Mouse (Mus musculus) forebrain, embryonic 12.5 days (tissue): ENCODE measurements around the gene Snurf. TPM values are rescaled to one million over a fixed set of nuclear protein-coding genes. Genes with fewer than 3 reads are reported as not detected.
A peak's percentile ranks its signal among the peaks of the same experiment; 100 is the strongest.

Source experiments
- ATAC-seq: fragments of 200-750 bp; cut with Nextera tagmentation; 2 replicates; pipeline ENCODE4 v1.8.0; 2017; ENCODE audit warnings: moderate TSS enrichment; ENCODE audit not compliant: low FRiP score
- H3K27ac ChIP-seq: fragments of 300-500 bp; sonication (generic); 2 replicates; pipeline ENCODE4 v1.5.1; 2016; ENCODE audit warnings: mild to moderate bottlenecking
- H3K27me3 ChIP-seq: fragments of 300-500 bp; sonication (generic); 2 replicates; pipeline ENCODE4 v1.6.1; 2016; ENCODE audit warnings: mild to moderate bottlenecking
- H3K36me3 ChIP-seq: fragments of 300-500 bp; sonication (generic); replicated peaks from 2 replicates; pipeline ENCODE4 v1.6.1; 2016; ENCODE audit warnings: mild to moderate bottlenecking
- H3K4me1 ChIP-seq: fragments of 300-500 bp; sonication (generic); 2 replicates; pipeline ENCODE4 v1.6.1; 2016
- H3K4me2 ChIP-seq: fragments of 300-500 bp; sonication (generic); 2 replicates; pipeline ENCODE4 v1.6.1; 2016; ENCODE audit warnings: mild to moderate bottlenecking, moderate library complexity
- H3K4me3 ChIP-seq: fragments of 300-500 bp; sonication (generic); replicated peaks from 2 replicates; pipeline ENCODE4 v1.5.1; 2016; ENCODE audit warnings: mild to moderate bottlenecking
- H3K9ac ChIP-seq: fragments of 300-500 bp; sonication (generic); 2 replicates; pipeline ENCODE4 v1.6.1; 2016; ENCODE audit warnings: mild to moderate bottlenecking
- H3K9me3 ChIP-seq: fragments of 300-500 bp; sonication (generic); 2 replicates; pipeline ENCODE4 v1.6.1; 2016
- WGBS: fragments of 180-500 bp; shearing (Covaris S2); methylation state at CpG from one replicate; pipeline ENCODE4 v1.1.7; 2016; 5-methylcytosine and 5-hydroxymethylcytosine counted together
- polyA plus RNA-seq: library from polyadenylated mRNA; unstranded; fragments of >200 nt; fragmentation: Nextera tagmentation; extraction: Ambion mirVana; gene quantifications from 2 replicates; pipeline ENCODE4 v1.2.1, GENCODE M21; 2016

The Snurf gene
- polyA plus RNA-seq = 147 and 197 TPM in 2 replicates

DNA sequence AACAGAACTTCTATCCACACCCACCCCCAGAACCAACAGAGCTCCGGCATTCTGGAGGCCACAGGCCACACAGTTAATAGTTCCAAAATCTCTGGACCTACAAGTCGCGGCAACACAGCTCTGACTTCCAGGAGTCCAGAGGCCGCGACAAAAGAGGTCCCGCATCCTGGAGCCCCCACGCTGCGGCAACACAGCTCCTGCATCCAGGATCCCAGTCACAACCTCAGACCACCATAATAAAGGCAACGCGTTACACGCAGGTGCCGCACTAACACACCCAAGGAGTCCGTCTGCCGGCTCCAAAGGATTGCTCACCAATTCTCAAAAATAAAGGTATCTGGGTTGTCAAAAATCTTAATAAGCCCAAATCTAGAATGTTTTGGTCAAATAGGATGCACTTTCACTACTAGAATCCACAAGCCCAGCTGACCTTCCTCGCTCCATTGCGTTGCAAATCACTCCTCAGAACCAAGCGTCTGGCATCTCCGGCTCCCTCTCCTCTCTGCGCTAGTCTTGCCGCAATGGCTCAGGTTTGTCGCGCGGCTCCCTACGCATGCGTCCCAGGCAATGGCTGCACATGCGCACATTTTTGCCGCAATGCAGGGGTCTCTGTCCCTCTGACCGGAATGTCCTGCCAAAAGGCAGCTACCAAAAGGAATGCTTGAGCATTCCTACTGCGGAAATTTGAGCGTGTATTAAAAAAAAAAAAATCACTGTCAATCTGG, at the start of gene Snurf, which contains the start of gene Gm38393:
Gene Snurf, minus strand, starts transcription at position 444 of the 725 bp plus-strand sequence.
Gene Gm38393, minus strand, starts transcription at position 459 of the 725 bp plus-strand sequence.
- H3K4me3 ChIP-seq = peak within 1 kb of the TSS; percentile 59
- 51% methylated on average over 30 of the region's 30 CpGs for WGBS
- no peaks in the 10 kb centered on the region for H3K27me3 ChIP-seq
- H3K27ac ChIP-seq = peak within 1 kb of the TSS; percentile 91
- ATAC-seq = peak; percentile 68
- no peaks in the 10 kb centered on the region for H3K4me1 ChIP-seq
- H3K9ac ChIP-seq = peak within 1 kb of the TSS; percentile 69
- H3K36me3 ChIP-seq = no peaks in the 10 kb centered on the region
- peak within 1 kb of the TSS; percentile 50 for H3K4me2 ChIP-seq
- peaks cover 10% of the 10 kb centered on the region for H3K9me3 ChIP-seq

DNA sequence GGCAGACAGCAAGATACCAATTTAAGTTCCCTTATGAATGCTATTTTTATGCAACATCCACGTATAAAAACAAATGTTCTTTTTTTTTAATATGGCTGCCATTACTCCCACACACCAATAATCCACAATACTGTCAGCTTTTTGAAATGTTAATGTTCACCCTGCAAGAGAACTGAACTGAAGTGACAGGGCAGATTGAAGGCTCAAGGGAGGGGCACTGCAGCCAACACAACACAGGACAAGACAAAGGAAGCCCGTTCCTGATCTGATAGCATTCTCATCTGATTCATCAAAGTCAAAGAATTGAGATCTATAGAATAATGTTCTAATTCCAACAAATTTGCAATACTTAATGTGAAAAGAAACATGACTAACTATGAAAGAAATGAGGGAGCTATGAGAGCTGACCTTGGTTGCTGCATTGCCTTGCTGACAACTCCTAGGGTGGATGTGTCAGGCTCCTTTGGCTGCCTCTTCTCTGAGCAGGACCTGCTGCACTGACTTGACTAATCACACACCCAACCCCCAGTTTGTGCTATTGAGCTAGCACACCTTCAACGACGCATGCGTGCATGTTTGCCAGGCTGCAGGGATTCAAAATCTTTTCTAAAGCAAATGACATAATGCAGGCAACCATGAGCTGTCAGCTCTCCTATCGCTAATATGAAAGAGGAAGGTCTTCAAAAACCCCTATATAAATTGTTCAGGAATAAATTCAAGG, 42.8 kb upstream of the Snurf start:
- 64% methylated on average over 6 of the region's 6 CpGs for WGBS
- H3K4me1 ChIP-seq = no peaks in the 10 kb centered on the region
- no peak overlapping the region for H3K4me2 ChIP-seq
- H3K36me3 ChIP-seq = no peaks in the 10 kb centered on the region
- 0 out of 2 replicates have a peak, but pooled peaks cover 3% of the 10 kb centered on the region for H3K9me3 ChIP-seq
- ATAC-seq = 0 out of 2 replicates have a peak, but pooled peaks have one; percentile 55
- no peak overlapping the region for H3K27ac ChIP-seq
- H3K27me3 ChIP-seq = no peaks in the 10 kb centered on the region
- no peak overlapping the region for H3K4me3 ChIP-seq
- no peak overlapping the region for H3K9ac ChIP-seq

- Histone ChIP-seq H3K27me3 (no peaks in the 10 kb centered on the region), H3K27ac (no peak overlapping the region), H3K36me3 (no peaks in the 10 kb centered on the region), H3K9ac (no peak overlapping the region), H3K9me3 (no peaks in the 10 kb centered on the region), H3K4me1 (no peaks in the 10 kb centered on the region), H3K4me2 (no peak overlapping the region), H3K4me3 (no peak overlapping the region)
- ATAC-seq = no peak
- 74% methylated on average over 3 of the region's 3 CpGs for WGBS
Measured at GRCm38 (mm10) chr7:60013186-60013585, 8.3 kb upstream of the Snurf start.

GRCm38 (mm10) chr7:60007727-60008360, 3.0 kb upstream of the Snurf start:
- H3K27me3 ChIP-seq = no peaks in the 10 kb centered on the region
- H3K9me3 ChIP-seq = peaks cover 8% of the 10 kb centered on the region
- no peak overlapping the region for H3K4me2 ChIP-seq
- H3K27ac ChIP-seq = no peak overlapping the region
- no peak overlapping the region for H3K4me3 ChIP-seq
- 31% methylated on average over 3 of the region's 3 CpGs for WGBS
- H3K36me3 ChIP-seq = no peaks in the 10 kb centered on the region
- no peaks in the 10 kb centered on the region for H3K4me1 ChIP-seq
- no peak overlapping the region for H3K9ac ChIP-seq
- no peak for ATAC-seq

GRCm38 (mm10) chr7:60006262-60006661, 1.4 kb upstream of the Snurf start:
- H3K9me3 ChIP-seq = peaks cover 10% of the 10 kb centered on the region
- WGBS = 42% methylated on average over 2 of the region's 2 CpGs
- H3K27ac ChIP-seq = no peak overlapping the region
- no peak for ATAC-seq
- H3K4me2 ChIP-seq = no peak overlapping the region
- no peaks in the 10 kb centered on the region for H3K27me3 ChIP-seq
- H3K36me3 ChIP-seq = no peaks in the 10 kb centered on the region
- no peaks in the 10 kb centered on the region for H3K4me1 ChIP-seq
- H3K9ac ChIP-seq = no peak overlapping the region
- no peak overlapping the region for H3K4me3 ChIP-seq

DNA sequence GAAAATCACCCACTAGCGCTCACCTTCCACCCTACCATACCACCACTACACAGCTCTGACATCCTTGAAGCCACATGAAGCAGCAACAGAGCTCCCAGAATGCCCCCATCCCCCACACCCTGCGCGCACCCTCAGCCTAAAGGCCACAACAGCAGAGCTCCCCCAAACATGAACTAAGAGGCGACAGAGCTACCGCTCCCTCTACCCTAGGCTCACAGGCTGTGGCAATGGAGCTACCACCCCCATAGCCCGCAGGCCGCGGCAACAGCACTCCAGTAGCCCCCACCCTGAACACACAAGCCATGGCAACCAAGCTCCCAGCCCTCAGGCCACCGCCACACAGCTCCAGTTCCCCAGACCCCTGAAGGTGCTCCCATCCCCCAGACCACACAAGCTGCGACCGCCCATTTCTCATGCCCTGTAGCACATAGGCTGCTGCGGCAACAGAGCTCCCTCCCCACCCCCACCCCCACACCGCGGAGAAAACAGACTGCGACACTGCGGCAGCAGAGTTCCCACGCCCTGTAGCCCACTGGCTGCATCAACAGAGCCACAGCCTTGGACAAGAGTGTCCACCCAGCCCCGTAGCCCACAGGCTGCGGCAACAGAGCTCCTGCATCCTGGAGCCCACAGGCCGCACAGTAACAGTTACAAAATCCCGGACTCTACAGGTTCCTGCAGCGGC, 786 bp downstream of the Snurf start:
- 43% methylated on average over 22 of the region's 22 CpGs for WGBS
- Histone ChIP-seq H3K4me3 (peak overlapping the region; percentile 59), H3K4me1 (no peaks in the 10 kb centered on the region), H3K27me3 (no peaks in the 10 kb centered on the region), H3K27ac (peak overlapping the region; percentile 91), H3K4me2 (peak overlapping the region; percentile 50), H3K9ac (peak overlapping the region; percentile 69), H3K36me3 (no peaks in the 10 kb centered on the region), H3K9me3 (peaks cover 10% of the 10 kb centered on the region)
- ATAC-seq = peak; percentile 91

DNA sequence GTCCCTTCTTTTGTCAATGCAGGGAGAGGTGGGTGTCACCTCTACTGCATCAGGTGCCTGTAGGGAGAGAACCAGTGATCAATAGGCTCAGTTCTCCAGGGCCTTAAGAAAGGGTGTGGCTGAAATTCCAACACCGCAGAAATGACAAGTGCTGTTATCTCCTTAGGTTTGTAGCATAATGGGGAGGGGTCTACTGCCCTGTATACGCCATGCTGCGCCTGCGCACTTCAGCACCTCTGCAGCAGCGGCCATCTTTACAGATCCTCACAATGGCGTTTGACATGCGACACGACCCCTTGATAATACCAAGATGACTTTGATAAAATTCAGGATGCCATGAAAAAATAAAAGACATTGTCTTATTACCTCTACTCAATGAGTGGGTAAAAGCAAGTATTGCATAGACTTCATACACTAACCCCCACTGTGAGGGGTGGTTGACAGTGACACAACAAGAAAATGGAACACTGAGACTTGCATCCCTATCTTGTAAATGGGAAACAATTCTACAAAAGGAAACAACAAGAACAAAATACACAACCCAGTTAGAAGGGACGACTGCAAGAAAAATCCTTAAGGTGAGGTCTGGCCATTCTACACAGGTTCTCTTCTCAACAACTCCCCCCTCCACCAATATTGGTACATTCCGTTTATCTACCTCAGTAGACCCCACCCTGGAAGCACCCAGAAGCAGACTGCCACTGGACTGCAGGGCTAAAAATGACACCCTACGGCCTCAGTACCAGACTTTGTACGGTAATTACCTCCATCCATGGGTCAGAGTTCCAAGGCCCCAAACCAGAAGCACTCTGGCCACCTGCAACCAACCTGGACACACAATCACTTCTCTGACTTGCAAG, 1.6 kb downstream of the Snurf start:
- Histone ChIP-seq H3K9ac (peak overlapping the region; percentile 69), H3K27me3 (no peaks in the 10 kb centered on the region), H3K9me3 (peaks cover 10% of the 10 kb centered on the region), H3K4me3 (peak overlapping the region; percentile 59), H3K4me1 (no peaks in the 10 kb centered on the region), H3K36me3 (no peaks in the 10 kb centered on the region), H3K27ac (peak overlapping the region; percentile 91), H3K4me2 (peak overlapping the region; percentile 50)
- peak; percentile 70 for ATAC-seq
- WGBS = 43% methylated on average over 12 of the region's 12 CpGs

GRCm38 (mm10) chr7:59978646-59979045, 26.2 kb downstream of the Snurf start:
- WGBS = 57% methylated on average over 1 of the region's 1 CpGs
- Histone ChIP-seq H3K4me2 (no peak overlapping the region), H3K9ac (no peak overlapping the region), H3K36me3 (peaks cover 3% of the 10 kb centered on the region; the same call in 1 of the 2 replicates), H3K27ac (no peak overlapping the region), H3K9me3 (0 out of 2 replicates have a peak, but pooled peaks cover under 1% of the 10 kb centered on the region), H3K4me1 (no peaks in the 10 kb centered on the region), H3K27me3 (no peaks in the 10 kb centered on the region), H3K4me3 (no peak overlapping the region)
- no peak for ATAC-seq

Other genes with a start within 250 kb of the Snurf start
- 2.4 and 2.6 TPM in 2 replicates for gene Gm38393, start within 50 bp of the Snurf start, polyA plus RNA-seq
- gene Snrpn, start 135.2 kb upstream of the Snurf start, polyA plus RNA-seq = 231 and 239 TPM in 2 replicates